Mouse (Mus musculus) kidney, adult 10 weeks (tissue): ENCODE results near the gene Sike1. TPM values are rescaled to one million over a fixed set of nuclear protein-coding genes. Genes with fewer than 3 reads are reported as not detected.

ENCODE experiments used
- polyA plus RNA-seq: library from polyadenylated mRNA; stranded (reverse); fragments of 350-450 nt; fragmentation: Illumina TruSeq; extraction: RNeasy Lipid Tissue Mini Kit (QIAGEN cat#74804); gene quantifications from one replicate; pipeline ENCODE4 v1.2.3, GENCODE M21; 2014; ENCODE audit warnings: low read depth, low replicate concordance

Sike1 gene
- 36.9 TPM for polyA plus RNA-seq

GRCm38 (mm10) chr3:102995605-102996321, at the start of gene Sike1:
Gene Sike1 (plus strand): TSS chr3:102995708.

GRCm38 (mm10) chr3:102964033-102964432, 31.5 kb upstream of the Sike1 start, which contains the start of gene Nr1h5:
Gene Nr1h5 (minus strand): TSS chr3:102964133.

GRCm38 (mm10) chr3:103020249-103020942, 24.9 kb downstream of the Sike1 start, which contains the start of gene Csde1:
Gene Csde1 (plus strand): TSS chr3:103020426.

Other genes starting within 250 kb of the Sike1 start
- gene Tshb, start 213.0 kb upstream of the Sike1 start, polyA plus RNA-seq = not detected
- not detected for gene Sycp1, start 59.6 kb upstream of the Sike1 start, polyA plus RNA-seq
- not detected for gene Nr1h5, start 31.6 kb upstream of the Sike1 start, polyA plus RNA-seq
- gene Csde1, start 24.7 kb downstream of the Sike1 start, polyA plus RNA-seq = 468 TPM
- 34.4 TPM for gene Nras, start 62.6 kb downstream of the Sike1 start, polyA plus RNA-seq
- gene Ampd1, start 78.3 kb downstream of the Sike1 start, polyA plus RNA-seq = not detected
- gene Dennd2c, start 106.9 kb downstream of the Sike1 start, polyA plus RNA-seq = 2.0 TPM
- gene Bcas2, start 175.9 kb downstream of the Sike1 start, polyA plus RNA-seq = 113 TPM